In the genomic region with DNA sequence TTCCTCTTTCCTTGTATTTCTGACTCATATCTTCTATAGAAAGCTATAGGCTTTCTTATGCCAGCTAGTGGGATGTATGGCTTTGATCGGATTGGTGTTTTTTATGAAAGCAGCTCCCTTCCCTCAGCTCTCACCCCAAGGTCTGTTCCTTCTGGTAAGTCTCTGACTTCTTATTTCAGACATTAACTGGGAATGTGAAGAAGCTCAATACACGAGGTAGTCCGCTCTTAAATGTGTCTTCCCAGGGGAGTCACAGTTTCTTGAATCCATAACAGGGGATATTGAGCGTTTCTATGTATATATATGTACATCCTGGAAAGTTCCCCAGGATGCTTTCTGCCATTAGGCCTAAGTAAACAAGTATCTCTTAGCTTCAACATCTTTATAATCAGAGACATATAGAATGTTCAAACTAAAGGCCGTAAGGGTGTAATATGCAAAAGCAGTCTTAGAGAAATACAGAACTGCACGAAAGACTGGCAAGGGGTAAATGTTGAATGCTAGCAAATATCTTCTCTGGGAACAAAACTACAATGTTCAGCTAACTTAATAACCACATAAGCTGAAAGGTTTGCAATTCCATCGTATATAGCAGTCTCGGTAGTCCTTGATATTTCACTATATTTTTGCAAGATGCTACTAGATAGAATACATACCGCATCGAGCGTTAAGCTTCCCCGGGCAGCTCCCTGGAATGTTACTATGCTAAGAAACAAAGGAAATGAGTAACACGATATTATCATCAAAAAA, we compare ENCODE assay signal across 8 mouse cellular contexts. TPM values are rescaled to one million over a fixed set of nuclear protein-coding genes. Genes with fewer than 3 reads are reported as not detected.
DNase-seq lines count a peak whose midpoint lies in the region; ATAC-seq and TF ChIP-seq lines count a peak whose summit lies in the region.

No protein-coding gene starts in this region.

- POLR2A ChIA-PET in Patski (lab: Charles Lee) = interaction anchor here (0.7 kb wide), 1 partner anchor 395 kb away, joined by 3 read pairs; no protein-coding TSS in a partner anchor

- TF ChIP-seq CTCF in kidney, adult 2 months (conservative IDR thresholded peaks at IDR 0.05; ENCODE audit: insufficient read depth, insufficient read length, low read depth, low read length) = no peak
- TF ChIP-seq CTCF in Patski (IDR thresholded peaks at IDR 0.05) = no peak
- TF ChIP-seq CTCF in forebrain, postnatal 0 days (IDR thresholded peaks at IDR 0.05; ENCODE audit: low read depth) = no peak

- ATAC-seq in Patski = peak; percentile 2
- peak; percentile 15; the same call in 1 of the 2 replicates for ATAC-seq in forebrain, postnatal 0 days

- no peak overlapping the region for H3K27ac ChIP-seq in kidney, adult 2 months (ENCODE audit: insufficient read depth, low read depth, low read length)
- no peak overlapping the region for H3K27ac ChIP-seq in forebrain, postnatal 0 days (ENCODE audit: low read depth, low read length)
- H3K27ac ChIP-seq in midbrain, embryonic 10.5 days (replicated peaks) = peak overlapping the region; percentile 84

- H3K36me3 ChIP-seq in kidney, adult 2 months (ENCODE audit: control insufficient read depth, insufficient read depth, low read length) = no peaks in the 10 kb centered on the region
- no peaks in the 10 kb centered on the region for H3K36me3 ChIP-seq in forebrain, postnatal 0 days (ENCODE audit: insufficient read depth)
- H3K36me3 ChIP-seq in midbrain, embryonic 10.5 days = peaks cover 12% of the 10 kb centered on the region; the same call in 1 of the 2 replicates

- no peak for DNase-seq in kidney, adult 2 months
- no peak for DNase-seq in kidney, postnatal 36 days
- DNase-seq in Patski (ENCODE audit: low read depth, low spot score) = no peak
- no peak for DNase-seq in forebrain, postnatal 0 days
- no peak for DNase-seq in midbrain, embryonic 10.5 days (ENCODE audit: low spot score)
- DNase-seq in embryo, embryonic 9.5 days (ENCODE audit: extremely low spot score) = no peak
- DNase-seq in right cerebral cortex, adult 18-20 months = no peak
- DNase-seq in gastrocnemius, postnatal 4 days (ENCODE audit: low spot score in 2 of 2) = no peak

- 18% methylated on average over 13 of the region's 13 CpGs for WGBS in kidney, adult 2 months
- 44% methylated on average over 13 of the region's 13 CpGs for WGBS in forebrain, postnatal 0 days
- 61% methylated on average over 13 of the region's 13 CpGs for WGBS in midbrain, embryonic 10.5 days

- peak overlapping the region; percentile 36 for H3K4me3 ChIP-seq in kidney, adult 2 months (ENCODE audit: insufficient read depth, low read depth, low read length)
- peak overlapping the region; percentile 73 for H3K4me3 ChIP-seq in forebrain, postnatal 0 days (ENCODE audit: low read depth, low read length)
- peak overlapping the region; percentile 72 for H3K4me3 ChIP-seq in midbrain, embryonic 10.5 days

- peaks cover 2% of the 10 kb centered on the region; the same call in 1 of the 2 replicates for H3K4me1 ChIP-seq in kidney, adult 2 months (ENCODE audit: control insufficient read depth, insufficient read depth, low read length)
- H3K4me1 ChIP-seq in forebrain, postnatal 0 days (ENCODE audit: insufficient read depth) = 0 out of 2 replicates have a peak, but pooled peaks cover 3% of the 10 kb centered on the region
- H3K4me1 ChIP-seq in midbrain, embryonic 10.5 days = peaks cover 23% of the 10 kb centered on the region

- CTCF ChIA-PET in Patski (lab: Charles Lee) = interaction anchor here (0.6 to 1.7 kb wide), 5 partner anchors 49 to 427 kb away, joined by 3 to 15 read pairs (median 4); no protein-coding TSS in a partner anchor

- in situ Hi-C loops in Patski (cut with MboI; ENCODE audit: low pct_unique_long_range_greater_than_20kb) = no loop called here

- no peak for TF ChIP-seq POLR2A in kidney, adult 2 months (IDR thresholded peaks at IDR 0.05; ENCODE audit: low read depth, low read length)

- peak overlapping the region; percentile 51; the same call in 1 of the 2 replicates for H3K9ac ChIP-seq in forebrain, postnatal 0 days

- H3K9me3 ChIP-seq in forebrain, postnatal 0 days (ENCODE audit: low read length) = no peaks in the 10 kb centered on the region
- no peaks in the 10 kb centered on the region for H3K9me3 ChIP-seq in midbrain, embryonic 10.5 days (replicated peaks)

- H3K27me3 ChIP-seq in kidney, adult 2 months (replicated peaks; ENCODE audit: control insufficient read depth, insufficient read depth, low read length) = no peaks in the 10 kb centered on the region
- no peaks in the 10 kb centered on the region for H3K27me3 ChIP-seq in Patski
- no peaks in the 10 kb centered on the region for H3K27me3 ChIP-seq in forebrain, postnatal 0 days (ENCODE audit: insufficient read depth, low read length)
- no peaks in the 10 kb centered on the region for H3K27me3 ChIP-seq in midbrain, embryonic 10.5 days (ENCODE audit: low read depth, poor library complexity, severe bottlenecking)

- H3K4me2 ChIP-seq in forebrain, postnatal 0 days (ENCODE audit: low read depth) = peak overlapping the region; percentile 88

RNA-seq across cellular contexts. Expression of gene Fbxo48, which starts 0.8 kb away (rescaled TPM):
- polyA plus RNA-seq in kidney, adult 2 months (2012; rRNA removed) = 0.08 and 0.11 TPM in 2 replicates
- polyA plus RNA-seq in Patski (2021) = 2.5 TPM
- total RNA-seq in forebrain, postnatal 0 days (2014; rRNA removed) = 1.7 and 2.1 TPM in 2 replicates
- polyA plus RNA-seq in forebrain, postnatal 0 days (2015; fragmentation: Nextera tagmentation; extraction: Ambion mirVana) = 0.21 and 0.39 TPM in 2 replicates
- 2.1 and 2.4 TPM in 2 replicates for polyA plus RNA-seq in midbrain, embryonic 10.5 days (2016; fragmentation: Nextera tagmentation; extraction: Ambion mirVana)
- 1 to 10 TPM; 2.2 to 2.5 TPM for total RNA-seq in gastrocnemius, postnatal 4 days (2021)
